Mouse (Mus musculus): ENCODE results near the gene Olfr56. TPM values are rescaled to one million over a fixed set of nuclear protein-coding genes. Genes with fewer than 3 reads are reported as not detected.
A peak's percentile ranks its signal among the peaks of the same experiment; 100 is the strongest.

Olfr56 gene
- total RNA-seq, 2 experiments from 2014 or later: 1.0 TPM; not detected in 1

DNA sequence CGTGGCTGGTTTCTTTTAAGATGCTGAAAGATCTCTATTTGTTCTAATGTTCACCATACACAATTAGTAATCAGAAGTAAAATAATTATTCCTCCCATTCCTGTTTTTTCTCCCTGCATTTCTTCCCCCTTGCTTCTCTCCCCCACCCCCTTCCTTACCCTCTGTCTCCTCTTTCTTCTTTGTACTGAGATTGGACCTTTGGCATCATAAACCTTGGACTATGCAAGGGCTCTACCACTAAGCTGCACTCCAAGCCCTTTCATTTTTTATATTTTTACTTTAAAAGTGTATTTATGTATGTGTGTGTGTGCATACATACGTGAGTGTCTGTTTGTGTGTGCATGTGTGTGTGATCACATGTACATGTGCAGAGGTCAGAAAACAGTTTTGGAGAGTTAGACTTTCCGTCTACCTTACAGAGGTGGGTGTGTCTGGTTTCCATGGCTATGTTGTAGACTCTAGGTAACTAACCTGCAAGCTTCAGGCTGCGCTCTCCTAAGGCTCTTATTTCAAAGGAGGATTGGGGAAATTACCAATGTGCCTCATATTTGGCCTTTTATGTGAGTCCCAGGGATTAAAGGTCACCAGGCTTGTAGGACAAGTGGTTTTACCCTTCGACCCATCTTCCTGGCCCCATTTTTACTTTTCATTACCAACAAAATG, 110.4 kb downstream of the Olfr56 start:
- no peak for ATAC-seq (replicated peaks; ENCODE audit: low FRiP score, poor library complexity, severe bottlenecking)

DNA sequence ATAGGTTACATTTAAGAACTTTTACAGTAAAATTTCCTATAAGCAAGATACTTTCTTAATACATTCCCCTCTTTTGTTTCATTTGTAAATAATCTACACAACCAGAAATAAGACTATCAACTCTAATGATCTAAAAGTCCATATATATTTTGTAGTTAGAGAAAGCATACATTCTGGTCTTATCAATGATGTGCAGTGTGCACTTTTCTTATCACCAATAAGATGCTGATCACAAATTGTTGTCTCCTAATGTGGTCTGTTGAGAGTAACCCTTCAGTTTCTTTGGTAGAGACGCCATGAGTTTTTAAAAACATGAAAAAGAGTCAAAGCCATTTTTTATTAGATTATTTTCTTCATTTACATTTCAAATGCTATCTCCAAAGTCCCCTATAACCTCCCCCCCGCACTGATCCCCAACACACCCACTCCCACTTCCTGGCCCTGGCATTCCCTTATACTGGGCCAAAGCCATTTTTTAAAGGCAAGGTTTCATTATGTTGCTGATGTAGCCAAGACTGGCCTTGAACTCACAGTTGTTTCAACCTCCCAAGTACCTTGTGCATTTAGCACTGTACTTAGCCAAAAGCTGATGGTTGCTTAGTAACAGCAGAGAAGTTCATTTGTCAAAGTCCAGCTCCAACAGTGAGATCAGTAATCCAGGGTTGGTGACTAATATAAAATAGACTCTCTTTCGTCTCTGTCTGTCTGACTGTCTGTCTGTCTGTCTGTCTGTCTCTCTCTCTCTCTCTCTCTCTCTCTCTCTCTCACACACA, 111.2 kb downstream of the Olfr56 start:
- ATAC-seq (replicated peaks; ENCODE audit: low FRiP score, poor library complexity, severe bottlenecking): no peak

DNA sequence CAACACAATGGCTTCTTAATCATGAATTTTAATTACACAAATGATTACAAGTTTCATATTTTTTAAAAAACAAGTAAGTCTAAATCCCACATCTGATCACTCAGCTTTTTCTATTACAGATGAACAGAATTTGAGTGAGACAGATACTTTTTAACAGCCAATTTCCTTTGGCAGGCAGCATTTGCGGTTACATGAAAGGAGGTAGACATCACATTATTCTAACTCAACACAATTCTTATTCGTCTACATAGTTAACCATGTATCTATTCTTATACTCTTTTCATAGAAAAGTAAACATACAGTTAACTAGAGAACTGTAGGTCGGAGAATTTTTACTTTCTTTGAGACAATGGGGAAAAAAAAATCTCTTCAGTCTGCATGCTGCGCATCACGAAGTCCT, 111.9 kb downstream of the Olfr56 start:
- ATAC-seq (replicated peaks; ENCODE audit: low FRiP score, poor library complexity, severe bottlenecking): no peak

- no peak for ATAC-seq (replicated peaks; ENCODE audit: low FRiP score, poor library complexity, severe bottlenecking)
These were observed 112.5 kb downstream of the Olfr56 start for GRCm38 (mm10) chr11:49091171-49091570.

- no peak for ATAC-seq (replicated peaks; ENCODE audit: low FRiP score, poor library complexity, severe bottlenecking)
These were observed 113.4 kb downstream of the Olfr56 start for GRCm38 (mm10) chr11:49092053-49092586.

GRCm38 (mm10) chr11:49092786-49093185, 114.1 kb downstream of the Olfr56 start:
- no peak for ATAC-seq (replicated peaks; ENCODE audit: low FRiP score, poor library complexity, severe bottlenecking)

GRCm38 (mm10) chr11:49093861-49094660, 115.4 kb downstream of the Olfr56 start:
- ATAC-seq (replicated peaks; ENCODE audit: low FRiP score, poor library complexity, severe bottlenecking): no peak

DNA sequence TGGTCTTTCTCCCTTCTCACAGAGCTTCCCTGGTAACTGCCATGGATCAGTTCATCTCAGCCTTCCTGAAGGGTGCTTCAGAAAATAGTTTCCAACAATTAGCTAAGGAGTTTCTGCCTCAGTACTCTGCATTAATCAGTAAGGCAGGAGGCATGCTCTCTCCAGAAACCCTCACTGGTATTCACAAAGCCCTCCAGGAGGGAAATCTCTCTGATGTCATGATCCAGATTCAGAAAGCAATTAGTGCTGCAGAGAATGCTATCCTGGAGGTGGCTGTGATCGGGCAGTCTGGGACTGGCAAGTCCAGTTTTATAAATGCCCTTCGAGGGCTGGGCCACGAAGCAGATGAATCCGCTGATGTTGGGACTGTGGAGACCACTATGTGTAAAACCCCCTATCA, 116.7 kb downstream of the Olfr56 start:
- no peak for ATAC-seq (replicated peaks; ENCODE audit: low FRiP score, poor library complexity, severe bottlenecking)

DNA sequence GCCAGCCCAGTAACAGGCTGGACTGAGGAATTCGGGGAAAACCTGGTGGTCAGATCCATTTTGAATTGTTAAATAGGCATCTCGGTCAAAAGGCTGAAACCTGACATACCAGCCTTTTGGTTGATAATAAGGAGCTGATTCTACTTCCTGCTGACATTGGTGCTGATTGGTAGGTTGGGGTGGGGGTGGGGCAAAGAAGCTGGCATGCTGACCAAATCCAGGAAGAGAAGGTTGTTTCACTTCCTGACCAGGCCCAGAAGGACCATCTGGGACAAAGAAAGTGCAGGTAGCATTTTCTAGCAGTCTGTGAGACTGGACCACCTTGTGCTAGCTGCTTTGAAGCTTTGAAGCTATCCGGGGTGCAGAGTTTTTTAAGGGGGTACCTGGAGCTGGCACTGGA, 121.7 kb downstream of the Olfr56 start:
- ATAC-seq (replicated peaks; ENCODE audit: low FRiP score, poor library complexity, severe bottlenecking): peak; percentile 80

DNA sequence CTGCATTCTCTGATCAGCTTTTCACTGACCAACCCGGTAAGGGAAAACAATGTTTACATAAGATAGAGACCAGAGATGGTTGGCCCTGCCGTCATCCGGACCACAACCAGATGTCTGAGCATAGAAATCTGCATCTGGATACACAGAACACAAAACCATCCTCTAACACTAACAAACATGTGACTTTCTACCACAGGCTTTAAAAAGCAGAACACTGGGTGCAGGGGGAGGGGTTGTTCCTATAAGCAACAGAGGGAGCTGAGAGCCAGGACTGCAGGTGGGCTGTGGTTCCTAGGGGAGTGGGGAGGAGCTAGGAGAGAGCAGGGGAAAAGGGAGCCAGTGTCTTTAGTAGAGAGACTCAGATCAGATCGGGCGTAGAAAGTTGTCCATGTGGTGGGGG, 122.8 kb downstream of the Olfr56 start:
- ATAC-seq (replicated peaks; ENCODE audit: low FRiP score, poor library complexity, severe bottlenecking): no peak

DNA sequence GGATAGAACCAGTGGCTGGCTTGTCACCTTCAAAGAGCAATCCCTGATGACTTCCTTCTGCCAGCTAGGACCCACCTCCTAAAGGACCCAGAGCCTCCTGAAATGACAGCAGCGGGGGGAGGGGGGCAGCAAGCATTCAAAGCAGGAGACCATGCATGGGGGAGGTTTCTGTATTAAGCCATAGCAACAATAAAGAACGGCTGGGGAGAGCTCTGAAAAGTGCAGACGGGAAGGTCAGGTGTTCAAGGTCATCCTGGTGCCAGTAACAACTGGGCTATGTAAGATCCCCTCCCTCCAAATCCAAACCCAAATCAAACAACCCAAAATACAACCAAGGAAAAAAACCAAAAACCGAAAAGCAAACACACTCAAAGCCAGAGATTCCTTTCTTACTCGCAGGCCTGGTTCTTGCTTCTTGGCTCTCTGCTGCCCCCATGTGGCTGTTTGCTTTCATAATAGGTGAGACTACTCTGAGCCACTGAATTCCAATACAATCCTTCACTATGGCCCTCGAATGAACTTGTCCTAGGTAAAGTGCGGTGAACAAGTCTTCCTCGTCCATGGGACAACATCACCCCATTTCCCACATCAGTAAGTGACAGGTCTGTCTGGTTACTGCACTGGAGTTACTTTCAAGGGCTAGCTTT, 124.5 kb downstream of the Olfr56 start:
- ATAC-seq (replicated peaks; ENCODE audit: low FRiP score, poor library complexity, severe bottlenecking): peak; percentile 73

DNA sequence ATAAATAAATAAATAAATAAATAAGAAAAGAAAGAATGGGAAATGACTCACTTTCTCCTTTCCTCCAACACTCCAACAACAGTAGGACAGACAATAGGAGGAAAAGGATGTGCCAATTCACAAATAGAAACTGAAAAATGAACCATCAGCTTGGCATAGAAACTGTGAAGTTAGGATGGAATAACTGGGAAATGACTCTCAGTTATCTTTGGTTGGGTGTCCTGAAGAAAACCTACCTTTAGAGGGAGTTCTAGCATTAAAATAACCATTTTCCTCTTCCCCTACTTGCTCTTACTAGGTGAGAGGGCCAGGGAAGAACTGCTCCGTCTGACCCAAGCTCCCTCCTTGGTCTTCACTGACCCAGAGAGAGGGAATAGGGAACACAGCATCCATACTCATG, 127.1 kb downstream of the Olfr56 start:
- ATAC-seq (replicated peaks; ENCODE audit: low FRiP score, poor library complexity, severe bottlenecking): no peak

DNA sequence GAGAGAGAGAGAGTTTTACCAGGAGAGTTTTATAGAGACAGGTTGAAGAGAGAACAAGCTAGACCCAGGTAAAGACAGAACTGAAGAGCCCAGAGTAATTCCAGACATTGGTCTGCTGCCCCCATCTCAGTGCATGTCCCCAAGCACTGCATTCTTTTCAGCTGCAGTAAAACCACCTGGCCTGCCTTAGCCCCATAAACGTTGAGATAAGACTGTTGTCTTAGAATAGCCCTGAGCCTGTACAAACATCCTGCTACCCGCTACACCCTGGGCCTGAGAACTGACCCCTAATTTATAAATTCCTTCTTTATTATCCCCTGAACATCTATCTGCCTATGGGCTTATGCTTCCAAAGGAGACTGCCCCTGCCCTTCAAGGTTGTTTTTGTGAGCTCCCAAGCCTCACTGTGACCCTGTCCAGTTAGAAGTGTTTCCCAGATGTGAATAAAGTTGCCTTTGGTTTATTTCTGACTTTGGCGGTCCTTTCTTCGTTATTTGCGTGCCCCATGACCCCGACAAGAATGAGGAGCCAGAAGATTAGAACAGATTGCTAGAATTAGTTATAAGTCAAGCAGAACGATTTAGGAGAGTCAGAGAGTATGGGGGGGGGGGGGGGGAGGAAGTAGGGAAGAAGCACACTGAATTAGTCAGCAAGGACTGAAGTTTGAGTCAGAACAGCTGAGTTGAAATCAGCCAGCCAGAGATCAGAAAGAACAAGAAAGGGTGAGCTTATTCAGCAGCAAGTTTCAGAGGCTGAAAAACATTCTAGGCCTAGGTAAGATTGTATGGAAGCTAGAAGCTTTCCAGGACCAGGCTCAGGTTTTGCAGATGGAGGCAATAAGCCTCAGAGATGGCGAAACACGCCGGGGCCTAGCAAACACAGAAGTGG, 129.2 kb downstream of the Olfr56 start:
- no peak for ATAC-seq (replicated peaks; ENCODE audit: low FRiP score, poor library complexity, severe bottlenecking)

GRCm38 (mm10) chr11:49108833-49109232, 130.1 kb downstream of the Olfr56 start:
- peak; percentile 75 for ATAC-seq (replicated peaks; ENCODE audit: low FRiP score, poor library complexity, severe bottlenecking)

GRCm38 (mm10) chr11:49111000-49111399, 132.3 kb downstream of the Olfr56 start:
- no peak for ATAC-seq (replicated peaks; ENCODE audit: low FRiP score, poor library complexity, severe bottlenecking)

- ATAC-seq (replicated peaks; ENCODE audit: low FRiP score, poor library complexity, severe bottlenecking): no peak
These were observed 134.0 kb downstream of the Olfr56 start for GRCm38 (mm10) chr11:49112624-49113219.

- no peak for ATAC-seq (replicated peaks; ENCODE audit: low FRiP score, poor library complexity, severe bottlenecking)
These were observed 135.5 kb downstream of the Olfr56 start for GRCm38 (mm10) chr11:49114158-49114557.

GRCm38 (mm10) chr11:49114774-49115173, 136.1 kb downstream of the Olfr56 start, which contains the start of gene Olfr1396:
Gene Olfr1396, minus strand, starts transcription at chr11:49114874.
- ATAC-seq (replicated peaks; ENCODE audit: low FRiP score, poor library complexity, severe bottlenecking): no peak
